Mouse (Mus musculus): ENCODE results near the gene Pax3.

Pax3 gene

GRCm38 (mm10) chr1:78198319-78198940, 1.5 kb upstream of the Pax3 start:
- no peak for DNase-seq (ENCODE audit: low spot score in 2 of 2)

GRCm38 (mm10) chr1:78197351-78198234, 659 bp upstream of the Pax3 start:
- DNase-seq (ENCODE audit: low spot score in 2 of 2) = no peak

- DNase-seq (ENCODE audit: low spot score in 2 of 2) = no peak
Observed at GRCm38 (mm10) chr1:78195771-78196712, 892 bp downstream of the Pax3 start.

GRCm38 (mm10) chr1:78195145-78195544, 1.8 kb downstream of the Pax3 start:
- DNase-seq (ENCODE audit: low spot score in 2 of 2) = no peak

- no peak for DNase-seq (ENCODE audit: low spot score in 2 of 2)
Observed at GRCm38 (mm10) chr1:78194381-78195047, 2.4 kb downstream of the Pax3 start.

GRCm38 (mm10) chr1:78193465-78193991, 3.4 kb downstream of the Pax3 start:
- no peak for DNase-seq (ENCODE audit: low spot score in 2 of 2)

DNA sequence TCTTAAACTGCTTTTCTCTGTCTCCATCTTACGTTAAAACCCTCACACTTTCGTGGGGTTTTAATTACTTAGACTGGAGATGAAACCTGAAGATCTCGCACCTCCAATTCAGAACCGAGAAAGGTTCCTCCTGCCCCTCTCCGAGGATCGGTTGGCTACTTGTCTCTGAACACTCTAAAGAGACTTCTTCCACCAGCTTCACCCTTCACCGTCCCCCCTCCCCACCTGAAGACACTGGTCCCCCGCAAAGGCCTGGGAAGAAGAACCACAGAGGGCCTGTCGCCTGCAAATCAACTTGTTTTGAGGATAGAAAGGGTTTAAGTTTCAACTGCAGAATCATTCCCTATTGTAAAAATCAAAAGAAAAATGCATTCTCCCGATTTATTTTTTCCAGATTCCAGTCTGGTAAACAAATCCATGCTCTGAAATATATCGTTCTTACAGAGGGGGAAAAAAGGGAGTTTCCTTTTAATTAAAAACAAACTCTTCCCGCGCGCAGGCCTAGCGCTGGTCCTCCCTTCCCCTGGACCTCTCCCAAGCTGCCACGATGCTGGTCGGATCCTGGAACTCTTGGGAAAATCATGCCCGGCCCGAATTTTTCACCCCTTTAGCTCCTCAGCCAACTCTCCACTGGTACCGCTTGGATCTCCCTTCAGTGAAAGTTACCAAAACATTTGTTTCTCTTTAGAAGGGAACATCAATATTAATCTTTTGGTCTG, 4.0 kb downstream of the Pax3 start:
- DNase-seq (ENCODE audit: low spot score in 2 of 2) = no peak

DNA sequence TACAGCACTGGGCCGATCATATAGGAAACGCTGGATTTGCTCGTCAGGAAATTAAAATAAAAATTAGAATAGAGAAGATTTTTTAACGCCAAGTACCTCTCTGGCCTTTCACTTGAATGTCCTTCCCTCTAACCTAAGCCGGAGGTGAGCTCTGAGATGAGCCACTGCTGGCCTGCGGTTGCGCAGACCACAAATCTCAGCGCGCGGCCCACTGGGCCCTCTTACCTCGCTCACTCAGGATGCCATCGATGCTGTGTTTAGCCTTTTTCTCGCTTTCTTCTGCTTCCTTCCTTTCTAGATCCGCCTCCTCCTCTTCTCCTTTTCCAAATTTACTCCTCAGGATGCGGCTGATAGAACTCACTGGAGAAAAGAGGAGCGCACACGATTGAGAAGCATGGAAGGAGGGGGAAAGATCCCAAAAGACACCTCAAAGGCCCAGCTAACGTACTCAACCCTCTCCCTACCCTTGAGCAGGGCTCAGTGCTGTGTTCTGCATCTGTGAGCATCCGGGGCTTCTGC, 4.7 kb downstream of the Pax3 start:
- no peak for DNase-seq (ENCODE audit: low spot score in 2 of 2)

- no peak for DNase-seq (ENCODE audit: low spot score in 2 of 2)
Observed at GRCm38 (mm10) chr1:78191761-78192160, 5.2 kb downstream of the Pax3 start.

DNA sequence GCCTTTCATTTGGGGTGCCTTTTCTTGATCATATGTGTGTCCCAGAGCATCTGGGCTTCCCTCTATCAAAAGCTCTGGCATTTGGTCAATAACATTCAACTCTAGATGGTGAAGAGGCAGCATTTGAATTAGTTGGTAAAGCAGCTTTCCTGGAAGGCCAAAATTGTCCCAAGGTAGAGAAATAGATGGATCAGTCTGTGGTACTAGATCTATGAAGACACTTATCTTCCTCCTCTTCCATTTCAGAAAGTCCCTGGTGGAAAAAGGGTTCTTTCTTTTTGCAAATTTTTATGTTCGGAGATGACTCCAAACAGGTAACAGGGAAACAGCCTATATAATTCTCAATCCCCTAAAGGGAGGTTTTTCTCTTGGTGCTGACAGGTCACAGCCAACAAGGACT, 5.6 kb downstream of the Pax3 start:
- no peak for DNase-seq (ENCODE audit: low spot score in 2 of 2)

DNA sequence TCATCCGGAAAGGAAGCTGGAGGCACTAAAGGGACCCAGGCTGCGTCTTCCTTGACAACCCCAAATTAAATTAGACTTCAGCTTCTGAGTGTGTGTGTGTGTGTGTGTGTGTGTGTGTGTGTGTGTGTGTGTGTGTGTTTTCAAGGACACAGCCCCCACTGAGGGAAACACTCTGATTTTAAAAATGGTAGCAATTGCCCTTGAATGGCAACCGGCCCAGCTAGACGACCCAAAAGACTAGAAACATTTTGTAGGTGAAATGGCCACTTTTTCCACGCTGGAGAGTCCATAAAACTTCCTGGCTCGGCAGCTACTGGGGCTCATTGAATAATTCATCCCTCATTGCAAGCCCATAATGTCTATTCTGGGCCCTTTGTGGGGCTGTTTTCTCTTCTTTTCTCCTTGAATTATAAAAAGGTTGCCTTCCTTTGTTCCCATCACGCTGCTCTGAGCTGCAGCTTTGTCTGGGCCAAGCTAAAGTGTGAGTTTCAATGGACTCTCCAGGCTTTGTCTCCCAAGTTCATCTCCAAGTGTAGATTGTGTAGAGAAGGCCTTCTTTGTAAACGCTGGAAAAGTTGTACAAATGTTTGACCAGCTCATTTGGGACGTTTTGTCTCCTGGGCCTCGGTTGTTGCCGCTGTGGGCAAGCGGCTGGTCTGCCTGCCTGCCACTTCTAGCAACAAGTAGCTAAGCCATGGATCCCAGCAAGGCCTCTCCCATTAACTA, 6.4 kb downstream of the Pax3 start:
- no peak for DNase-seq (ENCODE audit: low spot score in 2 of 2)

GRCm38 (mm10) chr1:78189501-78190345, 7.2 kb downstream of the Pax3 start:
- DNase-seq (ENCODE audit: low spot score in 2 of 2) = no peak

DNA sequence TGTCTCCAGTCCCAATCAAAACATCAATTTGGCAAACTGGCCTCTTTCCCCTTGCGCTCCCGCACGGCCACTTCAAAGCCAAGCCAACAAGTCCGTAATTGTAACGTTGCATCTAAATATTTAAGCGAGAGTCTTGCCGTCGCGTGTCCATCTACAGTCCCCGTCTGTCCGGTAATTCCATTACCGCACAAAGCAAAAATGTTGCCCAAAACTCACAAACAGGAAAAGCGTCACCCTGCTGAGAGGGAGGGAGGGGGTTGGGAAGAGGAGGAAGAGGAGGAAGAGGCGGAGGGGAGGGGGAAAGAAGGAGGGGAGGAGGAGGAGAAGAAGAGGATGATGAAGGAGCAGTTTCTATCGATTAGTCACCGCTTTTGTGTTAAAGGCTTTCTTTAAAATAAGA, 7.9 kb downstream of the Pax3 start:
- no peak for DNase-seq (ENCODE audit: low spot score in 2 of 2)

DNA sequence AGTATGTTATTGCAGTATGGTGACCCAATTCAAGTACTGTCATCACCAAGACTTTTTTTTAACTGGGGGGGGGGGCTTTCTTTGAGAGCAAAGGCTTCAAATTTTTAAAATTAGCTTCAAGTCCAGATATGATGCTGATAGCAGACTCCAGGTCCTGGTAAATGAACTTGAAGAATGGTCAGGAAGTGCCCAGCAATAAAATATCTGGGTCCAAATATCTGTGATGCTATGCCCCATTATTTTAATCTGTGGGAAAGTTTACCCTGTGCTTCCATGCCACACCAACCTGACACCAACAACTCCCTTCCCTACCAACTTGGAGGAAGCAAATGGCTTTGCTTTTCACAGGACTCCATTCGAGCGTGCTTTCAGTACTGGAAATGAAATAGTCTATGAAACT, 8.6 kb downstream of the Pax3 start:
- no peak for DNase-seq (ENCODE audit: low spot score in 2 of 2)

GRCm38 (mm10) chr1:78187788-78188173, 9.2 kb downstream of the Pax3 start:
- DNase-seq (ENCODE audit: low spot score in 2 of 2) = no peak

DNA sequence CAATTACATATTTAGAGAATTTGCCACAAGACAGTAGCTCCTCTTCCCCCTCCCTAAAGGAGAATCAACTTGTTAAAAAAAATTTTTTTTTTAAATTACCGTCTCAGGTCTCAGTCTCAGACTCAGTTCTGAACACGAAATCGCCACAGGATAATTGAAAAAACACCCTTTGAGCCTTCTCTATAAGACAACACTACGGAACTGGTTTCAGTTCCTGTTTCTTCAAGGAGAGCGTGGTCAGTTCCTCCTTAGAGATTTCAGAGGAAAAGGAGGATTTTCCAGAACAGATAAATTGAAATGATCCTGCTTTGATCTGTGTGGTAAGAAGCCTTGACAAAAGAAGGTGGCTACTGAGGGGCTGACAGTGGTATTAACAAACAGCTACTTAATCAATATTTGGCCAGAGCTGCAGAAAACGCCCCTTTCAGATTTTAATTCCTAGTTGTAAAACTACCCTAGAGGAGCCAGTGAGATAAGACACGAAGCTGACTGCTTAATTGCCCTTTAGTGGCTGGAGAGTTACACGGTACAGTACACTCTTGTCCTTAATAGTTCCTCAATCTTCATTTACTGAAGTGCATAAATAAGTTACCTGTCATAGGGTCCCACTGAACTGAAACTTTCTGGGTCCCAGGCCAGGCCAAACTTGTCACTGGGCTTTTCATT, 9.7 kb downstream of the Pax3 start:
- DNase-seq (ENCODE audit: low spot score in 2 of 2) = no peak

DNA sequence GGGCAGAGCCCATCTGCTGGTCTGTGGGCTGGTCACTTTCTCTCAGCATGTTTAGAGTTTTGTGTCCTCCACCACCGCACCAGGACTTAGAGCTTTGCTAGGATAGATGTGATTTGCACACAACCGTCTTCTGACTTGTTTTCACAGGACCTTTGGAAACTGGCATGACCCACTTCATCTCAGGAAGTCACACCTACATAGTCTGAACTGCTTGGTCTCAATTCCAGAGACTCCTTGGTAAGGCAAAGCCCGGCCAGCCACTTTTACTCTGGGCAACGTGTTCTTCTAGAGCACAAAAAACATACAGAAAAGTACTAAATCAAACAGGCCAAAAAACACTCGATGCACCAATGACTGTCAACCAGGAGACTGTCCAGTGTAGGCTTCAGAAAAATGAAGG, 14.0 kb downstream of the Pax3 start:
- no peak for DNase-seq (ENCODE audit: low spot score in 2 of 2)

- no peak for DNase-seq (ENCODE audit: low spot score in 2 of 2)
Observed at GRCm38 (mm10) chr1:78181882-78182281, 15.1 kb downstream of the Pax3 start.

Measured in frontal cortex, postnatal 25 days (tissue).